Mouse (Mus musculus): ENCODE data around the gene Plekha7.

The Plekha7 gene

DNA sequence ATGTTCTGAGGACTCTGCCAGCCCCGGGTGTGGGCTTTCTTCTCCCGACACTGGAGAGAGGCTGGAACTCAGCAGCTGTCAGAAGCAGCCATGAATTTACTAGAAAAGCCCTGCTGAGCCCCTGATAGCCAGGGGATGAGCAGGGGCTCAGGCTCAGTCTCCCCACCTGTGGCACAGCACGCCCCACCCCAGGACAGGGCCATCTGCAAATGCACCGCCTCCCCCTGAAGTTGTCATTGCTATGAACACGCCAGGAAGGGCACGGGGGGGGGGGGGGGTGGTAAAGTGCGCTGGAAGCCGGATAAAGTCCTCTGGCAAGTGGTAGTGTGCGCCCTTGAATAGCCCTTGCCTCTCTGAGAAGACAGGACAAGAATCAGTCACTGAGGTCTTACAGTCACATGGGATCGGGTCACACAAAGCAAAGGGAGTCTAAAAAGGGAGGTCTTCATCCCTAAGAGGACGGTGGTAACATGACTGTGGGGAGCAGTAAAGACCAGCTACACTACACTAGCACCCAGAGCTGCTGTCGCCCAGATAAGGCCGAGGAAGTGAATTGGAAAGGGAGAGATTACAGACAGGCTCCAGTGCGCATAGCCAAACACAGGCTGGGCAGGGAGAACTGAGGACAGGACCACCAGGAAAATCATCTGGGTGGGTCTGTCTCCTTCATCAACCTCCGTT, 61.3 kb downstream of the Plekha7 start:
- DNase-seq: no peak

DNA sequence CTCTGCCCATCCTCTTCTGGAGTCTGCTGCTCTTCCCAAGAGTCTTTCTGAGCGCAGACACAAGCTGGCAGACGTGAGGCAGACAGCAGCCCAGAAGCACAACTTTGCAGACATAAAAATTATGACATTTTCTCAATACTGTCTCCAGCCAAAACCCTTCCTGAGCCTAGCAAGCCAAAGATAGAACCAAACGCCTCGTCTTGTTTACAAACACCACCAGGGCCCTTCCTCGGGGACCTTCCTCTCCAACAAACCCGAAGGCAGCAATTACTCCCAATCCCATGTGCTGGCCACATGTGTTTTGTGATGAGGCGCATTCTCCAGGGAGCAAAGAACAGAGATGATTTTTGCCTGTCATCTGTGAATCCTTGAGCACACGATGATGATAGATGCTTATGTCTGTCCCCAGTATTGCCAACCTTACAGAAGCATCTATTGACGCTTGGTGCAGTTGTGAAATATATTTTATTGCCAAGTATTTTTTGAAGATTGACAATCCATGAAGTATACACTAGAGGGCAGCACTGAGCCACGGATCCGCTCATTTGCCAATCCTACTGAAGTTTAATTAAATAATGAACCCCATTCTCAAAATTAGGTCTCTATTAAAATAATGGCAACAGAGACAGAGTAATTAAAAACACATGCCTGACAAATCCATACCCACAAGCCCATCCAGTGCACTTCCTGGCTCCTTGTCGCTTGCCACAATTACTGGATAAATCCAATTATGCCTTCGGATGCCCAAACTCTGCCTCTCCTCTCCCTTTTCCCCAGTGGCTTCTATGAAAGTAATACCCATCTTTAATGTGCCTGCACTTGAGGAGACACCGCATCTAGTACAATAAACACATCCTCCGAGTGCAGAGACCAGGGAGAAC, 62.1 kb downstream of the Plekha7 start:
- DNase-seq: no peak

DNA sequence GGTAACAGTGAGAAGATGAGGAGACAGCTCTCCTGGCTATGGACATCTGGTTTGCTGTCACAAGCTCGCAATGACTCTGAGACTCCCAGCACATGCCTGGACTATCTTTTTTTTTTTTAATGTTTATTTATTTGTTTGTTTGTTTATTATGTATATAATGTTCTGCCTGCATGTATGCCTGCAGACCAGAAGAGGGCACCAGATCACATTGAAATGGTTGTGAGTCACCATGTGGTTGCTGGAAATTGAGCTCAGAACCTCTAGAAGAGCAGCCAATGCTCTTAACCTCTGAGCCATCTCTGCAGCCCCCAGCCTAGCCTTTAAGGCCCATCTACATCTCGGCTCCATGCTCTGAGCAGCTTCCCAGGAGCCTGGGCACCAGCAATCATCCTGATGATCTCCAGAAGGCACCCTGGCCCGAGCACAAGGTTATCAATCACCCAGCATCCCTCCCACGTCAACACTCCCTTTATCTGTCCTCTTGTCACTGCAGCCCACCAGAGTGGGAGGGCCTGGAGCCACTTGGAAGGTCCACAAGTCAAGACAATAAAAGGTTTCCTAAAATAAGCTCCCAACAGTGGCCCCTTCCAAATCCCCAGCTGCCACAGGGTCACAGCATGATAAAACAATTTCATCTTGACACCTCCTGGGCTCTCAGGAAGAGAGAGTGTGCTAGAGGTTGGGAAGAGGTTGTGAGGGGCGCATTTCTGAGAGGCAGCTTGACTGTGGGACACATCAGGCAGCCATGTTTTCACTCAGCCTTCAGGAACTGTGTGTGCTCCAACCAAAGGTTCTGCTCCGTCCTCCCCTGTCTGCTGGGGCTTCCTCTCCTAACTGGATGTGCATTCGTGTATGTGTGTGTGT, 63.6 kb downstream of the Plekha7 start:
- DNase-seq: no peak

DNA sequence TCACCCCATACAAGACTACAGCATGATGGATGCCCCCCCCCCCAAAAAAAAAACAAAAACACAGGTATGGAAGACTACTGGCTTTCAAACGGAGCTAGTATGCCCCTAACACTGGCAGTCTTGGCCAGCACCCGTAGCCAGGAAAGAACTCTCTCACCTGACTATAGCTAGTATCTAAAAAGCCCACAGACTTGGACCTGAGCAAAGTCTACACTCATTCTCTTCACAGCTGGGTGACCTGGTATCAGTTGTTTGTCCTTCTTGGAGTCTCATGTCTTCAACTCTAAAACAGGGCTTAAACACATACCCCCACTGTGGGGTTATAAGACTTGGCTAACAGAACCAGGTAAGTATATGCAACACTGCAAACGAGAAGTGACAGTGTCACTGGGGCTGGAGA, 65.4 kb downstream of the Plekha7 start:
- peak; percentile 39 for DNase-seq

DNA sequence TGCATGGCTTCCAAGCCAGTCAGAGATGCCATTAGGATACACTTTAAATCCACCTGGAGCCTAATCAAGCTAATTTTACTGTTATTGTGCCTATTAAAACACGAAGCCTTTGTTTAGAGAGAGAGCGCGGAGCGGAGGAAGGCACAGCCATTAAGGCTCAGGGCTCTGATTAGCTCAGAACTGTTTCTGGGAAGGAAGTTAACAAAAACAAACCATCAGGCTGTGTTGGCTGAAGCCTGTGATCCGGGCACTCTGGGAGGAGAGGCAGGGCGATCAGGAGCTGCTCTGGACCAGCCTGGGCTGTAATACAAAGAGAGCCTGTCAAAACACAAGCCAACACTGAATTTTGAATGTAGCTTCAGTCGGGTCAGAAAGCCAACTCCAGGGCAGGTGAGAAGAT, 66.6 kb downstream of the Plekha7 start:
- DNase-seq: no peak

DNA sequence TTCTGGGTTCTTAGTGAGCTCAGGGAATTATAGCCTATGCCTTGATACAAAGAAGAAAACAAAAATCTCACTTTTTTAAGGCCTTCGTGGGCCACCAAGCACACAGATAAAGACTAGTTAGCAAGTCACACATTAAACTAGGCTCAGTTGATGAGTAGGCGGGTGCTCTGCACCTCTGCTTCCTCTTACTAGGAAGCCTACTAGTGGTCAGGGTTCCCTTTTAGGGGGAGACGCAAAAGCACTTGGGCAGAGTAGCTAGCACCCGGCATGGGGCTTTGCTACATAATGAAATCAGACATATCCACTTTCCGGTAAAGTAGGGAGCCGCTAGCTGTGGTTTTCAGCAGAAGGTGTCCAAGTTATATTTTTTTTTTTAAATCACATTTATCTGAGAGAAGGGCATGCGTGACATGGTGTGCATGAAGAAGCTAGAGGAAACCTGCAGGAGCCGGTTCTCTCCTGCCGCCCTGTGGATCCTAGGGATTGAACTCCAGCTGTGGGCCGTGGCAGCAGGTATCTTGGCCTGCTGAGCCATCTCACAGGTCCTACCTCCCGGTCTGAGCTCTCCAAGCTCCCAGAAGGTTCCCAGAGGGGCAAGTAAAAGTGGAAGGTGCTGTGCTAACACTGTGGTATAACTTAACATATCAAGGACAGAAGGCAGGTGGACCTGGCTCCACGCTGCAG, 67.2 kb downstream of the Plekha7 start:
- DNase-seq: peak; percentile 55

DNA sequence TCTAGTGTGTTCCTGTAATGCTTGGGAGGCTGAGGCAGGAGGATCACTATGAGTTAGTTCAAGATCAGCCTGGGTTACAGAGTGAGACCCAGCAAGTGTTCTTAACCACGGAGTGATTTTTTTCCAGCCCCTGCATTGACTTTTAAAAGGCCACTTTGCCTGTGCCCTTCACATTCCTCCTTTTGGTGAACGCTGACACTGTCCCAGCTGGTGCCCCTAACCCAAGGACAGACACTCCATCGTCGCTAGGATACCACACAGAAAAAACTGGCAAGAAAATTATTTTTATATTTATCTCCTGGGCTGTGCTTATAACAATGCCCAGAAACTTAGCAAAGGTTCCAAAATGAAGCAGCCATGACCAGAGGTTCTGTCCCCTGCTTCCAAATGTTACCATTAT, 67.8 kb downstream of the Plekha7 start:
- no peak for DNase-seq

DNA sequence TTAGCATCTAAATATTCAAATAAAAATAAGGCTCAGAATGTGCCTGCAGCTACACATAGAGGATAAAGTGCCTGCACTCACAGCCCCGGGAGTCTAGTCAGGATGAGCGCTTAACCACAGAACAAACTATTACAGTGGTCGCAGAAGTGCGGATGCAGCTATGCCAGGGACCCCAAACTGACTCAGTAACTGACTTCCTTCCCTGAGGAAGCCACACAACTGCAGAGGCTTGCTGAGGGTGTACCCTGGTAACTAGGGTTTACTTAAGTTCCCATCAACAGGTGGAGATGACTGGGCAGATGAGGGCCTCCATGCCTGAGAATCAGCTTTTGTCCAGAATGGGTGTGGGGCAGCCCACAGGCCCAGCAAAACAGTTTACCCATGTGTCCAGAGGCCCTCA, 69.9 kb downstream of the Plekha7 start:
- DNase-seq: no peak

DNA sequence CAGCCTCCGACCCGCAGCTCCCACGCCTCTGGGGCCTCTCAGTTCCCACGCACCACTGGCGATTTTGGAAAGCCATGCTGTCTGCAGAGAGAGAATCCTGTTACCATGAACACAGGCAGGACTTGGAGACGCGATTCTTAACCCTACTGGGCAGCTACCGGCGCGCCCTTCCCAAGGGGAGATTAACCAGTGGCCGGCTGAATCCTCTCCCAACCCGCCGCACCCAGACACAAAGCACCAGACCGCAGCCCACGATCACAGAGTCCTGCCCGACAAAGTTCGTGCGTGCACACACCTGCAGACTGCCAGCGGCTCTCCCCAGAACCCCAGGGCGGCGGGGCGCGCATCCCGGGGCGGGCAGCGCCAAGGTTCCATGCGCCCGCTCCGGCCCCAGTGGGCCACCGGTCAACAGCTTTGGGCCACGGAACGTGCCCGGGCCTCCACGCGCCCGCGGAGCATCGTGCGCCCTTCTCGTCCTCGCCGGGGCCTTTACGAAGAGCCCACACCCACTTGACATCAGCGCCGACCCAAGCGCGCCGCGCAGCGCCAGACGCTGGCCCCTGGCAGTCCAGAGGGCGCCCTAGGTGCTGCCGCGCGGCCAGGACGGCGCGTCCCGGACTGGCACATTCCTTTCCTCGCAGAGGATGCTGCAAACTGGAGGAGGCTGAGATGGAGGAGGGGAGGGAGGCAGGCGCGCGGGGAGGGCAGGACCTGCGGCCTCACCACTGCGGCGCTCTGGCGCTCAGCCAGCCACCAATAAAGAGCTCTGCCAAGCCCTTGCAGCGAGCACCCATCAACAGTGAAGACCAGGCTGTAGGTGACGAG, 70.8 kb downstream of the Plekha7 start:
- peak; percentile 89 for DNase-seq

DNA sequence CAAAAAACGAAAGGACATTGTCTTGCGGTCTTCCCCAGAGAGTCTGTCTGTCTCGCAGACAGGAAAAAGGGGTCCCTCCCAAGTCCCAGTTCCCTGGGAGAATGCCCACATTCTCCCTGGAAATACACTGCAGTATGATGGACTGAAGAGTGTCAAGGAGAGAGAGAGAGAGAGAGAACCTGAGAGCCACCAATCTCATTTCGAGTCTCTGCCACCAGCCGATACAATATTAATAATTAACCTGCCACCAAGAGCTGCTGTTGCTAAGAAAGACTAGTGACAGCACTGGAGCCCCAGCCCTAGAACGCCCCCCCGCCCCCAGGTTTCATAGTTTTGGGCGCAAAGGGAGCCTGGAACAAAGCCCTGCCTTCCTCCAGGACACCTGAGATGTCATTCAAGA, 71.6 kb downstream of the Plekha7 start:
- no peak for DNase-seq

DNA sequence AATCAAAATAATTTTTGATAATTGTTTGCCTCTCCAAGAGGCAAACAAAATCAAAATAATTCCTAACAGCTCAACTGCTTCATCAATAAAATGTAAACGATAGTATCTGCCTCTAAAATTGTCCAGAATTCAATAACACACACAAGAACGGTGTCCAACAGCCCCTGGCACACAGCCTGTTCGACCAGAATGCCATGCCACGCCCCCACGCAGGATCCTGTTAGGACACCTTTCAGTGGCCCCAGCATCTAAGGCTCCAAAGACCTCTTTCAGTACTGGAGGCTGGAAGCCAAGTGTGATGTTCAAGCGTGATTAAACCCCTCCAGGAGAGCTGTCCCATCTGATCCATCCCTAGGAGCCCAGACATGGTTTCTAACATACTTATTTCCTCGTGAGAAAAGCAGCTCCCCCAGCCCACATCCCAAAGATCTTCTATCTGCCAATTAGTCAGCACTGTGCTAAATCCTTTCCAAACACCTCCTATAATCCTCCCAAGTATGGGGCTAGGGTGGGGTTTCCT, 73.8 kb downstream of the Plekha7 start:
- no peak for DNase-seq

DNA sequence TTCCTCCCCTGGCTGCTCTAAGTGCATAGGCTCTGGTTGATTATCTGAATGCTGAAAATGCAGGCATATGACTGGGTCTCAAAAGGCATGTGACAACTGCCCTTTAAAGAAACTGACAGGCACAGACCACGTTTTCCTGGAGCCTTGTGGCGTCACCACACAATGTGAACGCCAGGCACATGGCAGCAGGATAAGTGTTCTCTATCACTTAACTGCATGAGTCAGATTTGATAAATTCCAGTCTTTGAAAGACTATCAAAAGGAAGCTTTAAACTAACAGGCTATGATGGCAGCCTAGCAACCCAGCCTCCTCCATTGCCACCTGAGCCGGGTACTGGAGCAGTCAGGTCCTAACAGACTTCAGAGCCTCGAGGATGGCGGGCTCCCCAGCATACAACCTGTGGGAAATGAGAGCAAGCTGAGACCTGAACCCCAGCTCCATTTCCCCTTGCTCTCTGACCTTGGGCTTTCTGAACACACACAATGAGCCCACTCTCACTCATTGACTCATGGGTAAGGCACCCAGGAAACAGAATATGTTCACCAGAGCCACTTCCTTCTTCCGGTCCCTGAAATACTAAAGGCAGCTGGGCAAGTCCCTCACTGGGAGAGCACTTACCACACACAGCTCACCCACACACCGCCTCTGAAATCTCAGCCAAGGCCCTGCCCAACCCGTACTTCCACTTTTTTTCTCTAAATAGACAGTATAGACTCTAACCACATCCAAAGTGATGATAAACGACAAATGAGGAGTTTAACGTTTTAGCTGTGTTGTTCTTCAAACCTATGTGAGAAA, 77.2 kb downstream of the Plekha7 start:
- DNase-seq: no peak

DNA sequence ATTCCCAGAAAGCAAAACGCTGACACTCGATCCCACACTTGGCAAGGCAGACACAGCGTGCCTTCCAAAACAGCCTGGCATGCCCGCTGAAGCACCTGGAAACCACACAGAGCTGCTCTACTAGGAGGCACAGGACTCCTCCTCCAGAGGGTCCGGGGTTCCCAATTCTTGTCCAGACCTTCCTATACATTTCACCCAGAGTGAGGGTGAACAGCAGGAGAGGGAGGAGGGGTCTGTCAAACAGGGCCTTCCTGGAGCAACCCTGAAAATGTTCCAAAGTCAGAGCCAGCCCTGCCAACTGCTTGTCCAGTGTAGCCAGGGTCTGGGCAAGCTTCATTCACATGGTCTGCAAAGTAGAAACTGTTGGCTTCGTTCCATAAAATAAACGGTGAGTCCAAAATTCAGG, 81.3 kb downstream of the Plekha7 start:
- peak; percentile 46 for DNase-seq

DNA sequence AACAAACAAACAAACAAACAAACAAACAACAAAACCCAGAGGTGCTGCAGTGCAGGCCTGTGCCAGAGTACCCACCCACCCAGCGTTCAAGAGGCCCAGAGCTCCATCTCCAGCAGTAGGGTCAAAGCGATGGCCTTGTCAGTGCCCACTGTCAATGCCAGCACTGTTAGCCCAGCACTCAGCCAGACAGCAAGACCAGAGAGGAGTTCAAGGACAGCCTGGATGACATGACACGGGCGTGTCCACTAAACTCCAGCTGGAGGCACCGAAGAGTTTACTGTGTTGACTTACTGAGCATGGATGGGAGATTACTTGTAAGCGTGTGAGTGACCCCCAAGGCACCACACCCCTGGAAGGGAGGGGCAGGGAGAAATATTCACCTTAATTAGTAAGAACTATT, 81.9 kb downstream of the Plekha7 start:
- DNase-seq: no peak

DNA sequence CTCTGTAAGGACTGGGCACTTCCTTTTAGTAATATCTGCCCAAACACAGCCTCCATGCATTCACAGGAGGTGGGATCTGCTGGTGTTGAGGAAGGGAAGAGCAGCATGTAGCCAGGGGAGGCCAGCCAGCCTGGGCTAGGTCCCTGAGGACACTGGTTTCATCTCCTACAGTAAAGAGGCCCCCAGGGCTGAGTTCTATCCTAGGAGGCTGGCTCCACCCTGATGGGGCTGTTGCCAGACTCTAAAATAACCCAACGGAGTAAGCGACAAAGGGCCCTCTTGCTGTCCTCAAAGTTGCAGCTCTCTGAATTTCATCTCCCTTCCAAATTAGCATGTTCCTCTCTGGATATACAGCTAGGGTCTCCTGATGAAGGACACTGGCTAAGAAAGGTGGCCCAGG, 83.6 kb downstream of the Plekha7 start:
- DNase-seq: no peak

DNA sequence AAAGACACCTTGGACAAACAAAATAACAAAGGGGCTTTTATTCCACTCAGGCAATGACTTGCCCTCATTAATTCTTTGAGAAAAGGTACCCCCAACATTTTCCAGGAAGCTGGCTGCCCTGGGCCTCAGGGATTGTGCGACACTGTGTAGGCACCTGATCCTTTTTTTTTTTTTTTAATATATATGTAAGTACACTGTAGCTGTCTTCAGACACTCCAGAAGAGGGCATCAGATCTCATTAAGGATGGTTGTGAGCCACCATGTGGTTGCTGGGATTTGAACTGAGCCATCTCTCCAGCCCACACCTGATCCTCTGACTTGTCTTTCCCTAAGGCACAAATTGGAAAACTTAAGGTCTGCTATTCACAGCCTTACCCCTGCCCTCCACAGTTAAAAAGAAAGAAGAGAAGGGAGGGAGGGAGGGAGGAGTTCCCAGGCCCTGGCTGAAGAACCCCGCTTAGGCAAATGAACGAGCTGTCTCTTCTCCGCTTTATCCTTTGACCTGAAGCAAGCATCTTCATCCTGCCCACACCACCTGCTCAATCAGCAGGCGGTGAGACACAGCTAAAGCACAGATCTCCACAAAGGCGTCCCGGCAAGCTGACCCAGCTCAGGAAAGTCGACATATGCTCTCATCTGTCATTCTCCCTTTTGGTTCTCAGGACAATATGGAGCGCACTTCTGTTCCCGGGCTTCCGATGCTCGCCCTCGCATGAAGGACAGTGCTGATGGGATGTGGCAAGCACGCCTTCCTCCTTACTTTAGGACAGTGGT, 85.0 kb downstream of the Plekha7 start:
- no peak for DNase-seq

DNA sequence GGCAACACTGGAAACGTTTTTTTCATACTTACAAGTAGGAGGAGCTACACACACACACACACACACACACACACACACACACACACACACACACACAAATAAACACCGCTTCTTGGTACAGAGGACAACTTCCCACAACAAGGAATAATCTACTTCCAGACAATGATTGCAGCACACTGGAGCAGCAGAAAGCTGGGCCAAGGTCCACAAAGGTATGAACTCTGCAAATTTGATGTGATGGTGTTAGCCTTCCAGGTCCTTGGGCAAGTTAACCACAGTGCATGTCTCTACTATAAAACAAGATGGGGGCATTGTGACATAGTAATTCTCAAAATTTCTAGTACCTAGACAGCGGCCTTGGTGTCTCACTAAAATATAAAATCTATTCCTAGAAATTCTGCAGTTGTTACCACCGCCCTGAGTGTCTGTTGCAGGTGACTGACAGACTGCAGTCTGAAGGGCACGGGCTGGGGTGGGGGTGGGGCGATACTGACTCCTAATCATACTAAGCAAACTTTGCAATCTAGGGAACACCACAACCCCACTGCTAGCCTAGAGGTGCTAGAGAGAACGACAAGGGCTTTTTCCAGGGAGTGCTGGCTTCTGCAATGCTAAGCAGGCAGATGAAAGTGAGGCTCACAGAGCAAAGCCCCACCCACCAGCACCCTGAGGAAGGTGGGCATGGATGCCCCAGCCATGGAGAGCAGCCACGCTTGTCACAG, 85.7 kb downstream of the Plekha7 start:
- DNase-seq: peak; percentile 38

DNA sequence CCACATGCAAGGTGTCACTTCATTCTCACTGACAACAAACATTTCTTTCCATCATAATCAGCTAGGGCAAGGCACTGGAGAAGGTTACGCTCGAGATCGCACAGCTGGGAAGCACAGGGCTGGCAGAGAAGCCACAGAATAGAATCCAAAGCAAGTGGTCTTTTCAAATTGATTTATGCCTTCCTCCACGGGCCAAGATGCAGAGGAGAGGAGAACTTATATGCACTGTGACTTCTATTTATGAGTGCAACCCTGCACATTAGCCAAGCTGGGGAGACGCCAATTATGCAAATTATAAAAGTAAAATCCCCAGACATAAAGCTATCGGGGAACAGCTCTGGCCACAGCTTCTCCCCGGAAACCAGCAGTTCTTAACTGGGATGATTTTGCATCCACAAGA, 86.3 kb downstream of the Plekha7 start:
- DNase-seq: peak; percentile 53

DNA sequence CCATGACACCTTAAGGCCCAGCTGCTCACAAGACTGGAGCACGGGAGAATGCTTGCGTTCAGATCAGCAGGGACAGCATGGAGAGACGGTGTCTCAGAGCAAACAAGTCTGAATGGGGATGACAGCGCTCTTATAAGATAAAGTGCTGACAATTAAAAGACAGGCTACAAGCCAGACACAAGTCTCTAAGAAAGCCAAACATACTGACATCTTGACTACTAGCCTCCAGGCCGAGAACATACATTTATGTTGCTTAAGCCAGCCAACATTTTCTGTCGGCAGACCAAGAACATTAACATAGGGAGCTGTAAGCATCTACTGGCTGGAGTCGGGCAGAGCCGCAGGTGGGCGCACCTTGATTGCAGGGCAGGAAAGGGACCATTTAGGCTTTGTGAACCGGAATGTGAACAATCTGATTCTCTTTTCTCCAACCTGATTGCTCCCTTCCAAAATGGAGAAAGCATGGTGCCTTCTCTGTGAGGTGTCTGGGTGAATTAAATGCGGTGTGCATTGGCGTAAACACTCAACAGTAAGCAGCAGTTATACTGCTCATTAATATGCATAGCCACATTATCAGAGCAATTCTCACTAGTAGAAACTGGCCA, 88.0 kb downstream of the Plekha7 start:
- DNase-seq: no peak

Measured in kidney, postnatal 14 days (tissue).